Comparison of ENCODE assay signal across 23 mouse cellular contexts in genomic region chr2:167928002-167928526, GRCm38 (mm10). TPM values are rescaled to one million over a fixed set of nuclear protein-coding genes. Genes with fewer than 3 reads are reported as not detected.
A peak's percentile ranks its signal among the peaks of the same experiment; 100 is the strongest.
DNase-seq lines count a peak whose midpoint lies in the region; ATAC-seq and TF ChIP-seq lines count a peak whose summit lies in the region.
"Had no signal": no experiment of that assay in that cellular context is flagged by ENCODE, and none has a peak within 500 bp of the region (broad histone marks: within the 10 kb centered on the region; RNA-seq: fewer than 3 reads in every experiment).

No protein-coding gene starts in this region.

- no peak for TF ChIP-seq CTCF in lung, embryonic 14.5 days (IDR thresholded peaks at IDR 0.05; ENCODE audit: low read depth)
- no peak for TF ChIP-seq CTCF in layer of hippocampus, adult 2 months (conservative IDR thresholded peaks at IDR 0.05)

- H3K27ac ChIP-seq in lung, embryonic 14.5 days (ENCODE audit: low read depth), result 0 out of 2 replicates have a peak overlapping the region, but pooled peaks have one; percentile 26
- no peak overlapping the region for H3K27ac ChIP-seq in layer of hippocampus, adult 2 months
- H3K27ac ChIP-seq: embryonic facial prominence, embryonic 13.5 days; forebrain, embryonic 12.5 days; heart, adult 2 months; heart, embryonic 15.5 days; hindbrain, embryonic 12.5 days; intestine, embryonic 15.5 days had no signal

- no peak overlapping the region for H3K4me3 ChIP-seq in lung, embryonic 14.5 days (ENCODE audit: low read depth, low read length)
- H3K4me3 ChIP-seq in layer of hippocampus, adult 2 months, result no peak overlapping the region
- H3K4me3 ChIP-seq: embryonic facial prominence, embryonic 13.5 days; forebrain, embryonic 12.5 days; heart, adult 2 months; heart, embryonic 15.5 days; hindbrain, embryonic 12.5 days; intestine, embryonic 15.5 days had no signal

- 52% methylated on average over 4 of the region's 4 CpGs for WGBS in lung, embryonic 14.5 days

- H3K27me3 ChIP-seq in lung, embryonic 14.5 days (ENCODE audit: insufficient read depth, low read length), result no peaks in the 10 kb centered on the region
- H3K27me3 ChIP-seq: embryonic facial prominence, embryonic 13.5 days; forebrain, embryonic 12.5 days; heart, embryonic 15.5 days; hindbrain, embryonic 12.5 days; intestine, embryonic 15.5 days had no signal

- no peak overlapping the region for H3K4me2 ChIP-seq in lung, embryonic 14.5 days
- H3K4me2 ChIP-seq: embryonic facial prominence, embryonic 13.5 days; forebrain, embryonic 12.5 days; heart, embryonic 11.5 days; heart, embryonic 15.5 days; hindbrain, embryonic 12.5 days; intestine, embryonic 15.5 days had no signal

- peaks cover 3% of the 10 kb centered on the region; the same call in 1 of the 2 replicates for H3K4me1 ChIP-seq in lung, embryonic 14.5 days (ENCODE audit: insufficient read depth)

- intact Hi-C loops in heart, postnatal 36 days (cut with DNase I), result no loop called here

- no peaks in the 10 kb centered on the region for H3K9me3 ChIP-seq in lung, embryonic 14.5 days (ENCODE audit: low read depth, low read length)
- H3K9me3 ChIP-seq: embryonic facial prominence, embryonic 13.5 days; forebrain, embryonic 12.5 days; G1E; heart, embryonic 15.5 days; hindbrain, embryonic 12.5 days; intestine, embryonic 15.5 days had no signal

- DNase-seq in heart, adult 11 months, result peak; percentile 89
- DNase-seq in heart, postnatal 36 days, result no peak
- no peak for DNase-seq in lung, embryonic 14.5 days
- no peak for DNase-seq in lung, adult 18-20 months
- DNase-seq in A20 (ENCODE audit: low read depth, low spot score), result peak; percentile 89
- DNase-seq in CD4-positive helper T cell, adult 2 months (ENCODE audit: low read depth, low spot score), result peak; percentile 45
- no peak for DNase-seq in layer of hippocampus, adult 2 months (ENCODE audit: low spot score in 2 of 2)
- DNase-seq in heart, postnatal 4 days, result no peak
- DNase-seq: adrenal gland, postnatal 10 days; cerebellum, adult 11-12 months; cerebellum, postnatal 36 days; gastrocnemius, postnatal 10 days; heart, adult 2 months; heart, postnatal 14 days had no signal

- H3K36me3 ChIP-seq in lung, embryonic 14.5 days (ENCODE audit: insufficient read depth), result no peaks in the 10 kb centered on the region
- H3K36me3 ChIP-seq: embryonic facial prominence, embryonic 13.5 days; forebrain, embryonic 12.5 days; G1E; heart, embryonic 15.5 days; hindbrain, embryonic 12.5 days; intestine, embryonic 15.5 days had no signal

- ATAC-seq in lung, embryonic 14.5 days (ENCODE audit: insufficient read depth), result no peak
- ATAC-seq: forebrain, embryonic 16.5 days; hindbrain, embryonic 16.5 days; intestine, embryonic 15.5 days had no signal

- no peak overlapping the region for H3K9ac ChIP-seq in lung, embryonic 14.5 days
- H3K9ac ChIP-seq: embryonic facial prominence, embryonic 13.5 days; forebrain, embryonic 12.5 days; heart, embryonic 15.5 days; hindbrain, embryonic 12.5 days; intestine, embryonic 15.5 days had no signal

RNA-seq across cellular contexts. Expression of gene Ptpn1, which starts 3.8 kb away (rescaled TPM):
- 10 to 100 TPM; 19.5 to 22.3 TPM for total RNA-seq in heart, postnatal 36 days (2021)
- 59.3 and 61.3 TPM in 2 replicates for polyA plus RNA-seq in lung, embryonic 14.5 days (2014; fragmentation: Nextera tagmentation; extraction: Ambion mirVana)
- total RNA-seq in layer of hippocampus, adult 2 months (2021), result 10 to 100 TPM; 56.3 to 64.4 TPM
- 10 to 100 TPM; 37.7 to 38.1 TPM for total RNA-seq in heart, postnatal 4 days (2021)

Comparison
In these comparisons a context has a peak if more than half of its experiments do, and no peak if none do; other contexts are left out.
1. DNase-seq: peak in heart, adult 11 months (single experiment), A20 (single experiment) and CD4-positive helper T cell, adult 2 months (single experiment); none in heart, postnatal 36 days (0 of 2), lung, embryonic 14.5 days (single experiment), lung, adult 18-20 months (0 of 2), layer of hippocampus, adult 2 months (0 of 2) and heart, postnatal 4 days (single experiment).